Mouse (Mus musculus) heart, postnatal 14 days (tissue): ENCODE measurements around the gene Gm20532. TPM values are rescaled to one million over a fixed set of nuclear protein-coding genes. Genes with fewer than 3 reads are reported as not detected.
"Not testable (repeated sequence)": the region's sequence is repeated elsewhere in the genome, so short reads cannot be mapped to it uniquely, and the experiment has no call there.

Source experiments
- DNase-seq, 2 experiments: peaks; one replicate each; pipeline ENCODE4 v3.0.0; 2021 to 2022
- intact Hi-C: fragments of 180-260 bp; cut with DNase I; formaldehyde crosslinking; loops from one replicate; pipeline ENCODE4 v1.15.1; 2025
- total RNA-seq, 2 experiments: library from RNA; stranded (reverse); gene quantifications; 2 replicates each; pipeline ENCODE4 v1.2.3; 2021

Gene Gm20532
- total RNA-seq, 2 experiments from 2014 or later, result not detected

DNA sequence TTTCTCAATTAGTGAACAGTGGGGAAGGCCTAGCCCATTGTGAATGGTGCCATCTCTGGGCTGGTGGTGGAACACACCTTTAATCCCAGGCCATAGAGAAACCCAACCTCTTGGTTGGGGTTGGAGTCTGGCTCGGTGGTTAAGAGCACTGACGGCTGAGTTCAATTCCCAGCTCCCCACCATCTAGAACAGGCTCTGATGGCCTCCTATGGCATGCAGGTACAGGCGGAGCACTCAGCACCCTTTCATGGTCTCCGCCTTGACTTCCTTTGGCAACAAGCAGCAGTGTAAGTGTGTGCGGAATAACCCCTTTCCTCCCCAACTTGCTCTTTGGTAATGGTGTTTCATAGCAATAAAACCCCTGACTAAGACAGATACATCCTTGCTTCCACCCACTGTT is 52.1 kb downstream of the Gm20532 start:
- no peak for DNase-seq
- intact Hi-C loops, result loop anchor here (2.0 kb wide), 1 partner anchor 32 kb away; no protein-coding TSS in a partner anchor

DNA sequence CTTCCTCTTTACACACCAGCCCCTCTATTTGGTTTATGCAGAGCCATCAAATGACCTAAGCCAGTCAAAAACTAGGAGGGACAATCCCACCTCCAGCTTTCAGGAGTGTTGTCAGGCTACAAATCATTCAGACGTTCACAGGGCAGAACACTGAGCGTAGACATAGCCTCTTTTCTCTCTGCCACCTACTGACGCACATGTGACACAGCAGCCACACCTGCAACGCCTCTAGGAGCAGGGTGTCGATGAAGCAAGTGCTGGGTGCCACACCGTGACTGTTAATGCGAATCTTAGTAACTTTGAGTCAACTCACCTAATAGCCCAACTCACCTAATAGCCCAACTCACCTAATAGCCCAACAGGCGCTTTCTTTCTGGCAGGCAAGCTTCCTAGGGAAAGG is 52.6 kb downstream of the Gm20532 start:
- intact Hi-C loops, result loop anchor here (2.0 kb wide), 1 partner anchor 32 kb away; no protein-coding TSS in a partner anchor
- DNase-seq, result peak; percentile 12 to 53

DNA sequence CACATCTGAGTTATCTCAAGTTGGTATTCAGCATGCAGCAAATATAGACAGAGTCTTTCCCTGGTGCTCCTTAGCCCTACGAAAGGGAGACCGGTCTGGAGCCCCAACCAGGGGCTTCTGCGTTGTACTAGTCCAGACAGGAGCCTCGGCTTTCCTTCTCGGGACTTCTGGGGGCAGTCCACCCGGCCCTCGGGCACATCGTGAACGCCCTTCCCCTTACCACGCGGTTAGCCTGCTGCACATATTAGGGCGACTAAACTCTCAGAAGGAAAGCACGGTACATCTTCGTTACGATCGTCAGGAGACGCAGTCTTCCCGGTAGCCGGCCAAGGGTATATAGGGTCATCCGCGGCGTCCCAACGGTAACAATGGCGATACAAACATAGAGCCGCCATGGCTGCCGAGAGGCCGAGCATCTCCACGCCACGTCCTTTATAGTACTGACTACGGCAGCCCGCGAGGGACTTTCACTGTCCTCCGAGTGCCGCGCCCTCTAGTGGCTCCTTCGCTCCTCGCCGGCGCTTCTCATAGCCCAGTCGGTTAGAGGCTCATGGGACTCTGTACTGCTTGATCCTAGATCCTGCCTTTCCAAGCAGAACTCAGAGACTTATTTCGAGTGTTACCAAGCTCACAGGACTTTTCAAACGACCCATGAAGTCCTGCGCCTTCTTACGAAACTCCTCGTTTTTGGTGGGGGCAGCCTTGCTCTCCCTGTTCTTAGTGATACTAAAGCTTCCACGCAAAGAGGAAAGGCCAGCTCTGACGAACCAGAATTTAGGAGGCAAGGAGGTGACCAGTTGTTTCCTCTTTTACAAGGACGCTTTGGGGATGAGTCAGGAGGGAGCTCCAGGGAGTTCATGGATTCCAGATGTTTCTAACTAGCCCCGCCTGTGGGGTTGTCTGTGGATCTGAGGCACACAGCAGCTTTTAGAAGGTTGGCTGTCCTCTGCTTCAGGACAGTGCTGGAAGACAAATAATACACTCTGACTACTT is 53.7 kb downstream of the Gm20532 start:
- intact Hi-C loops, result loop anchor here (2.0 to 10.0 kb wide), 2 partner anchors 33 to 325 kb away; partner anchors contain the start of gene Rexo4

DNA sequence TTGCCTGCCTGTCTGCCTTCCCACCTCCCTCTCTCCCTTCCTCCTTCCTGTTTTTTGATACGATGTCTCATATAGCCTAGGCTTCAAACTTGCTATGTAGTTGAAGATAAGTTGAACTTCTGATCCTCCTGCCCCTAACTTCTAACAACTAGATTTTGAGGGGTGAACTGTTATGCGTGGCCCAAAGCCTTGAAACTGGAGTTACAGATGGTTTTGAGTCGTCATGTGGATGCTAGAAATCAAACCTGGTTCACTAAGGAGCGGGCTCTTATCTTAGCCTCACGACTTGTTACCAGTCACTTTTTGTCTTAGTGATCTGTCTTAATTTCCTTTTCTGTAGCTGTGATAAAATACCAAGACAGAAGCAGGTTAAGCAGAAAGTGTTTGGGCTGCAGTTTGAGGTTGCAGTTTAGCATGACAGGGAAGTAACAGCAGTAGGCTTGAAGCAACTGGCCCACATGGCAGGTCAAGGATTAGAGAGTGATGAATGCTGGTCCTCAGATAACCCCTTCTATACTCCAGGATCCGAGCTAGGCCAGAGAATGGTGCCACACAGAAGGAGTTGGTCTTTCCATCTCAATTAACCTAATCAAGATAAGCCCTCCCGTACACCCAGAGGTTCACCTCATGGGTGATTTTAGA is 54.7 kb downstream of the Gm20532 start:
- DNase-seq, result no peak
- intact Hi-C loops, result loop anchor here (10.0 kb wide), 1 partner anchor 324 kb away; the partner anchor contains the start of gene Rexo4

More for the DNA sequence above, 53.7 kb downstream of the Gm20532 start:
- peak; percentile 97 to 99 for DNase-seq

DNA sequence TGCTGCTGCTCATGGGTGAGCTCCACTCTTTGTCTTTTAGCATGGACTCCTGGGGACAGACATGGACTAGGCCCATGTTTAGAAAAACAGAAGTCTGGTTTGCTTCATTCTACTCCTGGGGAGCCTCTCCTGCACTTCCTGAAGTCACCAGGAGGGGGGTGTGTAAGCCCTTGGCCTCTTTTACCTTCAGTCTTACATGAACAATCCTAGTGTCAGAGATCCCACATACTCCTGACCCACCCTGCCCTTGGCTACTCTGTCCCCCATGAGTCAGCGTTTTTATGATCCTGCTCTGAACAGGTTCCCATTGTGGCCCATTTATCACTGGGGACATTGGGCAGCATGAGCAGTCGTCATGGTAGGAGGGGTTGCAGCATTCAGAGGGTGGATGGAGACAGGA is 57.5 kb downstream of the Gm20532 start:
- intact Hi-C loops, result loop anchor here (10.0 kb wide), 1 partner anchor 321 kb away; the partner anchor contains the start of gene Rexo4
- peak in 1 of 2 experiments; percentile 51 for DNase-seq

DNA sequence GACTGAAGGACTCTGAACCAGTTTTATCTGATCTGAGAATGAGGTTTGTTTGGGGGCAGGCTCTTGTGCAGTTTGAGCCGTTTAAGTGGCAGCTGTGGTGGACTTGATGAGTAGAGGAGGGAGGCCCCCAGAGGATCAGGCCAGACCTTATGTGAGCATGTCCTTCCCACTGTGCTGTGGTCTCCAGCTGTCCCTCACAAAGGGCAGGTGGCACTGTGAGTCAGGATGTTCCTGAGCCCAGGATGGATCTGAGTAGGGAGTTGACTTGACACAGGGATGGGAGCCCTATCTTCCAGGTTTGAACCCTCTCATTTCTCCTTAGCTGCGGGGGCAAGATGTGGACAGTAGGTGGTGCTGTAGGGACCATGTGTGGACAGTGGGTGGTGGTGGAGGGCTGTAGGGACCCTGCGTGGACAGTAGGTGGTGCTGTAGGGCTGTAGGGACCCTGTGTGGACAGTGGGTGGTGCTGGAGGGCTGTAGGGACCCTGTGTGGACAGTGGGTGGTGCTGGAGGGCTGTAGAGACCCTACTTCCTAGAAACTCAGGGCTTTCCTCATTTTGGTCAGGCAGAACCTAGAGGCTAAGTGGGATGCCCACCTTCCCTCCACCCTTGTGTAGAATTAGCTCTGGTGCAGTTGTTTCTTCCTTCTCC is 60.3 kb downstream of the Gm20532 start:
- peak; percentile 74 to 80 for DNase-seq
- intact Hi-C loops, result loop anchor here (1.0 to 10.0 kb wide), 3 partner anchors 318 to 591 kb away; partner anchors contain the start of gene Rexo4

DNA sequence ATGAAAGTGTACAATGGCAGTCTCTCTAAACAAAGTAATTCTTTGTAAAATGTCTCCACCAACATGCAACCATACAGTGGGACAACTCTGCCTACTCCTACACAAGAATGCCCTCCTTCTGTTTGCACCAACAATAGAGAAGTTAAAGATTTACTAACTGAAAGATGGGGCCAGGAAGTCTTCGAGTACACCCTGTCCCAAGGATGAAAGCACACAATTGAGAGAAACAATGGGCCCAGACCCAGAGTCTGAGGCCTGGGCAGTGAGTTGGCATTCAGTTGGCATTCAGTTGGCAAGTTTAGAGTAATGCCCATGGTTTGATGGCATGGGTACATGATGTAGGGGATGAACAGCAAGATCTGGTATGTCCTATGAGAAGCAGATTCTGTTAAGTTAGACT is 68.2 kb downstream of the Gm20532 start:
- DNase-seq, result no peak
- intact Hi-C loops, result no loop called here

DNA sequence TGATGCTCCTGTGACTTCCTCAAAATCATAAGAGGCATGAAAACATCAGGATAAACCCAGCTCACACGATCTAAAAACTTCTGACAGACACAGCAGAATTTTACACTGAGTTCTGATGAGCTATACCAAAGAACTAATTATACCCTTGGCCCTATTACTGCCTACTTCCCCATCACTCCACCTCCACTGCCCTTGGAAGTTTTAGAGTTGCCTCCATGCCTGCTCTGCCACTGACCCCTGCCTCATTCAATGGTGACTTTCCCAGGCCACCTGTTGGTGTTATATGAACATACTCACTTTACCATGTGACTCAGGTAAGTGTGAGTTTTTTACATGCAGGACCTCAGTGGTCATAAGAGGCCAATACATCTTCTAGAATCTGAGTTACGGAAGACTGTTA is 71.0 kb downstream of the Gm20532 start:
- DNase-seq, result no peak
- intact Hi-C loops, result no loop called here

DNA sequence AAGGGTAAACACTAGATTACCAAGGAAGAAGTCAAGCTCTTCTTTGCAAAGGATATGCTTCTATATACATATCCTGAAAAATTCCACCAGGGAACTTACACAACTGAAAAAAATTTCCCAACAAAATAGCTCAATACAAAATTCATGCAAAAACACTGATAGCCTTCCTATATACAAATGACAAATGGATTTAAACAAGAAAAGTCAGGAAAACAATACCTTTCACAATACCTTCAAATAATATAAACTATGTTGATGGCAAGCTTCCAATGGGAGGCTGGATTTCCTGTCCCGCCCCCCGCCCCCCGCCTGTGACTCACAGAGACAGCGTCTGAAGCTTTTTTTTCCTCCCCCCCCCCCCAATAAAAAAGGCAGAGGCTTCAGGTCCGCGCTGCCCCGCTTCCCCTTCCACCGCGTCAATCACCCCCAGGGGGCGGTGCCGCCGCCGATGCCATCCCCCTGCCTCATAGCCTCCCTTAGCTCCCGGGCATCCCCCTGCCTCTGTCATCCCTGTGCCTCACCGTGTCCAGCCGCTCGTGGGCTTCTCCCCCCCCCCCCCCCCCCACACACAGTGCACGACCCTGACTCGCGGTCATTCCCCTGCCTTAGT is 74.8 kb downstream of the Gm20532 start:
- DNase-seq, result no peak
- intact Hi-C loops, result no loop called here

DNA sequence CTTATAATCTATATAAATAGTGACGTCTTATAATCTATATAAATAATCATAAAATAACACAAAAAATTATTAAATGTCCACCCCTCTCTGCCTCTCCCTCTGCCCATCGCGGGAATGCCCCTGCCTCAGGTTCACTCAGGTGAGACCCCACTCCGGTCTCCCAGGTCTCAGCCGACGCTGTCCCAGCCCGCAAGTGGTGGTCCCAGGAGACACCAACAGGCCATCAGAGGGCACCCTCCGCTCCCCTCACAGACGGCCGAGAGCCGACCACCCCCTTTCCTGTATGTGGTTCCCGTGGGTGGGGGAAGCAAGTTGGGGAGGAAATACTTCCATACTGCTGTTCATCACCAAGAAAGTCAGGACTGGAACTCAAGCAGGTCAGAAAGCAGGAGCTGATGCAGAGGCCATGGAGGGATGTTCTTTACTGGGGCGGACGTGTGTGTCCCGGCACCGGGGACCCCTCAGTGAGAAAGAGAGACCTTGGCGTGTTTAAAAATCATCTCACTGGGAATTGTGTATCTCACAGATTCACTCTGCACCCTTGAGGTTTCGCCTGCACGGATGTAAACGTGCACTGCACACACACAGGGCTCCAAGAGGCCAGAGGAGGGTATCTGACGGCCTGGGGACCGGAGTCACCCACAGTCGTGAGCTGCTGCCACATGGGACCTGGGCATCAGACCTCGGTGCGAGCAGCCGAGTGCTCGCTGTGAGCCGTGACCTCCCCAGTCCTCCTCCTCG is 75.5 kb downstream of the Gm20532 start:
- DNase-seq, result no peak
- intact Hi-C loops, result no loop called here

DNA sequence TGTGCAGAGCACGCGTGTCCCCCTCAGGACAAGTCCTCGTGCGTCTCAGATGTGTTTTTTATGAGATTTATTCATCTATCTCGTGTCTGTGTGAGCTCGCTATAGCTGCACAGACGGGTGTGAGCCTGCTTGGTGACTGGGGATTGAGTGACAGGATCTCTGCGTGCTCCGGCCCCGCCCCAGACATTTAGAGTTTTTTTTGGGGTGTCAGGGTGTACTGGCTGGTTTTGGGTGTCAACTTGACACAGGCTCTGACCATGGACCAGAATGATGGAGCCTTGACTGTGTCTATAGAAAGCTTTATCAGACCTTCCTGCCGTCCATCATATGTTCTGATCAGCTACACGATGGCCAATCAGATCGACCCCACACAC is 76.1 kb downstream of the Gm20532 start:
- intact Hi-C loops, result no loop called here
- DNase-seq, result no peak

DNA sequence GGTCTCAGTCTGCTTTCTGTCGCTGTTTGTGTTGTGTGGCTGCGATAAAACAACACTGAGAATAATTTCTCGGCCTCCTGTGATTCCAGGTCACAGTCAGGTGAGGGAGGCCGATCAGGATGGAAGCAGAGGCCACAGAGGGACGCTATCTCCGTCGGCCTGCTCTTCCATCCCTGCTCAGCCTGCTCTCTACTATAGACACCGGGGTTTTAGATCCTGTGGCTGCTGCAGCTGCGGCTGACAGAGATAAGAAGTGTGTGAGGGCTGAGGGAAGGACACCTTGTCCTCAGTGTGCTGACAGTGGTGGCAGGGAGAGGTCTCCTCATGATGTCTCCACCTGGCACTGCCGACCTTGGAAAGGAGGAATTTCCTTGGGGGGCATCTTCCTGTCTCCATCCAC is 76.7 kb downstream of the Gm20532 start:
- DNase-seq, result no peak
- intact Hi-C loops, result no loop called here

DNA sequence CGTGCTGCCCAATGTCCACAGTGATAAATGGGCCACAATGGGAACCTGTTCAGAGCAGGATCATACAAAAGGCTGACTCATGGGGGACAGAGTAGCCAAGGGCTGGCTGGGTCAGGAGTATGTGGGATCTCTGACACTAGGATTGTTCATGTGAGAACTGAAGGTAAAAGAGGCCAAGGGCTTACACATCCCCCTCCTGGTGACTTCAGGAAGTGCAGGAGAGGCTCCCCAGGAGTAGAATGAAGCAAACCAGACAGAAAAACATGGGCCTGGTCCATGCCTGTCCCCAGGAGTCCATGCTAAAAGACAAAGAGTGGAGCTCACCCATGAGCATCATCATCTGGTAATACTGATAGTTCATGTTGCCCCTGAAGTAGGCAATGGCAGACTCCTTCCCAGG is 77.1 kb downstream of the Gm20532 start:
- intact Hi-C loops, result not testable (repeated sequence)
- DNase-seq, result peak; percentile 39 to 69

DNA sequence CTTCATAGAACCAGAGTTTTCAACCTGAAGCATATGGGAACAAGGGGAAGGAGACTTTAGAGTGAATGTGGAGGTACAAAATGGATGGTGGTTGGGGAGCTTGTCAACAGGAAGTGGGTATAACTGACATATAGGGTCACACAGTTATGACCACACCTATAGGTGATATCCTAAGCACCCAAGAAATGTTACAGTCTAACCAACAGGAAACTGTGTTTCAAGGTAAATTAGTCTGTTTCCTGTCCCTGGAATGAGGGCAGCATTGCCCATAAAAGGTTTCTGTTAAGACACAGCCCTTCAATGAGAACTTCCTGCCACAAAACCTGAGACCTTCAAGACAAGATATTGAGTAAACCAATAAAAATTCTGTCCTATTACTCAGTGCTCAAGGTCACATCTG is 82.3 kb downstream of the Gm20532 start:
- intact Hi-C loops, result no loop called here
- DNase-seq, result no peak

DNA sequence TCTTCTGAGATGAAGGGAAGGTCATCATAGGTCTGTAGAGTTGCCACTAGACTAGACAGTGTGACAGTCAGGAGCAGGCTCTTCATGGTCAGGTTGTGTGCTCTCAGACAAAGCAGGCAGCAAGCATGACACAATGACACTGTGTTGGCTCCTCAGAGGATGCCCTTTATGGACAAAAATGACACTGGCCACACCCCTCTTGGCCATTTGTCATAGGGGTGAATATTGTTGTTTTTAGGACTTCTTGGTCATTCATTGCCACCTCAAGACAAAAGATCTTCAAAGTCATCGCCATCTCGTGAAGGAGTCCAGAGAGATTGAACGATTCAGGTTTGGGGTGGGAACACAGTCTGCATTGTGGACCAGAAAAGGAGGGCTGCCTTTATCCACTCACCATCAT is 84.7 kb downstream of the Gm20532 start, which contains the start of gene Lcn4:
TSS of gene Lcn4 (minus strand) at position 101 of the 400 bp plus-strand sequence.
- intact Hi-C loops, result no loop called here
- no peak for DNase-seq
